Mouse (Mus musculus) lung, postnatal 4 days (tissue): ENCODE results near the gene Olfr535.
"Not testable (repeated sequence)": the region's sequence is repeated elsewhere in the genome, so short reads cannot be mapped to it uniquely, and the experiment has no call there.

Experiments
- DNase-seq, 2 experiments: peaks; one replicate each; pipeline ENCODE4 v3.0.0; 2021

The Olfr535 gene

DNA sequence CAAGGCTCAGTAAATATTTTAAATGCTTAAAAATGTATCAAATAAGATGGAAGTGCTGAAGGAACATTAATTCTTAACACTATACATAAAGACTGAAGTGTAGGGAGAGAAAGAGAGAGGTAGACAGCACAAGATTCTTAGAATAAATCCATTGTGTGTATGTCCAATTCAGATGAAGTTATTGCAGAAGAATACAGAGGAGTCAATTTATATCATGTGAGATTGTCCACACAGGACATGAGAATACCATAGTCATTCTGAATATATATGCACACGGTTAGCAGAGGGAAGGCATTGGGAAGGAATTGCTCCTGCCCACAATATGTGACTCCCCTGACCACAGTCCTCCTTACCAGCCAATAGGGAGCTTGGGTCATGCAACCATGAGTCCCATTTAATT is at the start of gene Olfr535:
Olfr535 (plus strand) TSS at position 301 of the 400 bp plus-strand sequence.
- no peak for DNase-seq

DNA sequence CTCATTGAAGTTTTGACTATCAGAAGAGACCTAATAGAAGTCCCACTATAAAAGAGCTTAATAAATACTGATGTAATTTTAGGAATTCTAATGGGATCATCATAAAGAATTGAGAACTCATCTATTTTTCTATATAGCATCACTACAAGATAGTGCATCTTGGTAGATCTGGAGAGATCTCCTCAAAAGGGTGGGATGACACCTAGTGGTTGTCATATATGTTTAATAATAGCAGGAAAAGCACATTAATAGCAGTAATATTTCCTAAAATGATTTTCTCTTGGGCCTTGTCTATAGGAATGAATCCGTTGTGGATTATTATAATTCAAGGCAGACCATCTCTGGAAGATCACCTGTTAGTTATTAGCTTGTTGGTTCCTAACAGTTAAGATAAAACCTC is 40.9 kb upstream of the Olfr535 start:
- DNase-seq: no peak

GRCm38 (mm10) chr7:140463070-140463469 is 20.9 kb upstream of the Olfr535 start, which contains the start of gene Olfr533:
Gene Olfr533, plus strand, starts transcription at chr7:140463370.
- not testable (repeated sequence) for DNase-seq

GRCm38 (mm10) chr7:140477886-140478285 is 6.1 kb upstream of the Olfr535 start:
- no peak for DNase-seq

DNA sequence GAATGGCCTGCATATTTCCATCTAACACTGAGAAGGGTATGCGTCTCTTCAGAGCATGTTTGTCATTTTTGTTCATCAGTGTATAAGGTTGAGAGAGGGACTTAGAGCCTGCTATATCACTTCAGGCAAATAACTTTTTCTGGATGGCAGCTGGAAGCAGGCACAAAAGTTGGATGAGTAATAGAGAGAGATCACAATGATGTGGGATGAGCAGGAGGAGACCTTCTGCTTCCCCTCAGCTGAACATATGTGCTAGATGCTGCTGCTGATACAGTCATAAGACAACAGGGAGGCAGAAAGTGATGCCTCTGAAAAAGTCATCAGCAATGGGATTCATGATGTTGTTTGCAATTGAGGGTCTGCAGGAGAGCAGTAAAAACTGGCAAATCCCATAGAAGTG is 5.3 kb upstream of the Olfr535 start:
- DNase-seq: no peak

GRCm38 (mm10) chr7:140488981-140489380 is 5.0 kb downstream of the Olfr535 start:
- DNase-seq: no peak

DNA sequence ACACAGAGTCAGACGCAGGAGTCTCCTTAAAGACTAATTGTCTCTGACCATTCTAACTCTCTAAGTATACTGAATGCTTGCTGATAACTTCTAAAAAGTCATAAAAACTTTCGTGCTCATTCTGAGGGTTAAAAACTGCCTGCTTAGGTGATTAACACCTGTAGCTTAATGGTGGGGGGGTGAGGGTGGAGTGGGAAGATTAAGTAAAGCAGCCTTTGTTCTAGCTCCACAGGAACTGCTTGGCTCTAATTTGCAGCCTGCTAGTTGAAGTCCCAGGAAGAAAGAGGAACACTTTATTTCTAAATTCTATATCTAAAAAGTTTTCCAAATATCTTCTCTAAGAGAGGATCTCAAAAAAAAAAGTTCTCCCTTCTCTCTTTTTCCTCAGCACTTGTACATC is 10.2 kb downstream of the Olfr535 start:
- no peak for DNase-seq

DNA sequence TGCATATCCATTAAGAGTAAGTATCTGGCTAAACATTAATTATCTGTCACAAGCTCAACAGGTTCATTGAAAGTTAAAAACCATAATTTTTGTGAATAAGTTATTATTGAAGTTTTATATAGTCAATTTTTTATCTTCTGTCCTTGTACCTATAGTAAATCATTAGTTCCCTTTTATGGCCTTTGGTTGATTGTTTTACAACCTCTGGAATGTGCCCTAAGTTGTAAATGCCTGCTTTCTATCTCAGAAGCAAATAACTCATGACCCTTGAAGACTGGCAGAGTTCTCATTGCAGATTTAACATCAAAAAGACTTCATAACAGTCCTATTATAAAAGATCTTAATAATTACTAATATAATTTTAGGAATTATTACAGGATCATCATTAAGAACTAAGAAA is 10.7 kb downstream of the Olfr535 start:
- no peak for DNase-seq

DNA sequence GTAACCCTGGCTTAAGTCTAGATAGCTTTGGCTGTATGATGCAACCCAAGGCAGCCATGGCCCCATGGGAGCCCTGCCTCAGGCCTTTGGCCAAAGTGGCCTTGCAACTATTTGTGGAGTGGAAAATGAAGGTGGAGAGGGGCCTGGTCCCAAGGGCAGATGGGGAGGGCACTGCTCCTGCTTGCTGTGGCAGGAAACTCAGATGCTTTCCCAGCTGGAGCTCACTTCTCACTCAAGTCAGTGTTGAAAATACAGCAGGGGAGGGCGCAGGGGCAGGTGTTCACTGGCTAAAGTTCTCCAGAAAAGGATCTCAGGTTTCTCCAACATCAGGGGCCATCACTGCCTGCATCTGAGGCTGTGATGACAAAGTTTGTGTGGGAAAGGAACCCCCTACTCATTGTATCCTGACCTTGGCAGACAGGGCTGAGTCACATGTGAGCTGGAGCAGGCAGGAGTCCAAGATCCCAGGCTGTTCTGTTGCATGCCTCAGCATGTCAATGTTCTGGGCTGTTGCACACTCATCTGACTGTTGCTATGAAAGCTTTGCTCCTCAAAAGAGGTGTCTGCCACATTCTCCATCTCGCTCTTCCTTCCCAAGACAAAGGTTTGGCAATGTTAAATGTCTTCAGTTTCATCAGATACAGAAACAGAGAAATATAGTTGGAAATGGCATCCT is 23.5 kb downstream of the Olfr535 start, which contains the start of gene Olfr536:
Olfr536 (minus strand) TSS at position 51 of the 676 bp plus-strand sequence.
- DNase-seq: not testable (repeated sequence)

DNA sequence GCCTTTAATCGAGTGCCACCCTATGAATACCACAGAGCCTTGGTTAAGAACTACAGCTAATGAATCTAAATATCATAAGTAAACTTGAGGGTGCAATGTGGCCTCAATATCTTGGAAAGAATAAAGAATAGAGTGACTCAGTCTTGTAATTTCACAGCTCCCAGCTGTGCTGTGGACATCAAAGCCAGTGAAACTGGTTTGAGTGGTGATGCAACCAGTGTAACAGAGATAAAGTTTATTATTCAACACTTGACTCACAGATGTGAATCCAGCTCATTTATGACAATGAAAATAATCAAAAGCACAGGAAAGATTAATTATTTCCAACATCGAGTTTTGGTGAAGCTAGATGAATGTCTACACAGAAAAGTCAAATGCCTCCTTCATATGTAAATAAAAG is 55.7 kb downstream of the Olfr535 start:
- no peak for DNase-seq
